Mouse (Mus musculus): Measurements from ENCODE around the gene Itk. TPM values are rescaled to one million over a fixed set of nuclear protein-coding genes. Genes with fewer than 3 reads are reported as not detected.
"Not testable (repeated sequence)": the region's sequence is repeated elsewhere in the genome, so short reads cannot be mapped to it uniquely, and the experiment has no call there.

Gene Itk
- 0.16 and 0.22 TPM in 2 replicates for polyA plus RNA-seq (2015; fragmentation: Nextera tagmentation; extraction: Ambion mirVana)

DNA sequence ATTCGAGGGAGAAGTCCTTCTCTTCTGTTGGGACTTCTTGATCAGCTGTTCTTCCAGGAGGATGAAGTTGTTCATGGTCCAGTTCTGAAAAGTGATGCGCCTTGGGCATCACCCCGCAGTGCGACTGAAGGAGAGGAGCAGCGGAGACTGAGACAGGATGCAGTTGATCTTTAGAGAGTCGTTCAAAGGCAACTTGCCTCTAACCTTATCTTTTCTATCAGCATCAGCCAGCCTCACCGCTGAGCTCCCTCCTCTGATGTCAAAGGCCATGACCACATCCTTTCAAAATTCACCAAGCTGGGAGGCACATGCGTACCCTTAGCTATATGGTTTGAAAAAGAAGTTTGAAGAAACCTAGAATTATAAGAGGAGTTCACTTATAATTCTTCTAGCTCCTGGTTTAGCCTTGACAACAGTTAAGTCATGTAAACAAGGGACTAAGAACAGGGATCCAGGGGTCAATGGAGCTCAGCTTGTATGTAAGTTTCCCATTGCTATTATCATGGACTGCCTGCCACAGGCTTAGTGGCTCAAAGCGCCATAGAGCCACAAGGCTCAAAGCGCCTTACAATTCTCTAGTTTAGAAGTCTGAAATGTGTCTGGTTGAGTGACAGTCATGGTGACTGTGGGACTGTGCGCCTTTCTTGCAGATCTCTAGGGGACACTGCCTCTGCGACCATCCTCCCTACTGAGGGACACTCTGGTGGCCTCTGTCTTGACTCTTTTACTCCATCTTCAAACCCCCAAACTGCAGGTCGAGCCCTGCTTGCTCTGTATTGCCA, at the start of gene Itk:
Gene Itk (minus strand): TSS at position 180 of the 782 bp plus-strand sequence.
- H3K9me3 ChIP-seq (ENCODE audit: low read length): no peaks in the 10 kb centered on the region
- no peak within 1 kb of the TSS for H3K27ac ChIP-seq (ENCODE audit: low read length)
- no peak within 1 kb of the TSS for H3K4me2 ChIP-seq (replicated peaks; ENCODE audit: low read depth, low read length)
- no peaks in the 10 kb centered on the region for H3K4me1 ChIP-seq (ENCODE audit: insufficient read depth, low read length)
- H3K27me3 ChIP-seq (ENCODE audit: insufficient read depth, low read length): no peaks in the 10 kb centered on the region
- H3K36me3 ChIP-seq (ENCODE audit: insufficient read depth, low read length): no peaks in the 10 kb centered on the region
- no peak for ATAC-seq (ENCODE audit: low FRiP score, low TSS enrichment)
- H3K4me3 ChIP-seq (ENCODE audit: low read length): no peak within 1 kb of the TSS
- 71% methylated on average over 13 of the region's 13 CpGs for WGBS
- H3K9ac ChIP-seq (replicated peaks; ENCODE audit: low read length): no peak within 1 kb of the TSS

DNA sequence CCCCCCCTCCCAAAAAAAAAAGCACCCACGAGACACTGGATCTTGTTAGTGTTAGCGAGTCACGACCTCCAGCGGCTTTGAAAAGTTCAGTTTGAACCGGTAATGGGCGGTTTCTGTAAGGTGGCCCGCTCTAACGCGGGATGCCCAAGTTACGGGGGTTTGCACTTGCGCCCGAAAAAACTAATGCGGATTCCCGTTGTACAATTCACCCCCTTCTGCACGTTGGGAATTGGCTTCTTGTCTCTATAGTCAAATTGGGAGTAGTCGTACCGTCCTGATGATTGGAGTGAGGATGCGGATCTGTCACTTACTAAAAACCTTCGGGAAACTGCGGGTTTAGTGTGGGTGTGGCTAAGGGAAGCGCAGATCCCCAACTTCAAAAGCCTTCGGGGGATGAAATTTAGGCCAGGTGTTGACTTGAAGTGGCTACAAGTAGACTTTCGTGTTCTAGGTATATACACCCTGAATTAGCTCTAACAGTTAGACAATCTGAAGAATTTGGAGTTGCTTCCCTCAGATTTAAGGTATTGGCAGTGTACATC, 48.2 kb upstream of the Itk start:
- peak overlapping the region; percentile 96 for H3K27ac ChIP-seq (ENCODE audit: low read length)
- peaks cover 9% of the 10 kb centered on the region for H3K4me1 ChIP-seq (ENCODE audit: insufficient read depth, low read length)
- 1% methylated on average over 23 of the region's 23 CpGs for WGBS
- H3K27me3 ChIP-seq (ENCODE audit: insufficient read depth, low read length): no peaks in the 10 kb centered on the region
- ATAC-seq (ENCODE audit: low FRiP score, low TSS enrichment): peak; percentile 28; the same call in 1 of the 2 replicates
- H3K4me2 ChIP-seq (replicated peaks; ENCODE audit: low read depth, low read length): peak overlapping the region; percentile 84
- H3K36me3 ChIP-seq (ENCODE audit: insufficient read depth, low read length): peaks cover 10% of the 10 kb centered on the region
- H3K9me3 ChIP-seq (ENCODE audit: low read length): no peaks in the 10 kb centered on the region
- peak overlapping the region; percentile 99 for H3K4me3 ChIP-seq (ENCODE audit: low read length)
- H3K9ac ChIP-seq (replicated peaks; ENCODE audit: low read length): peak overlapping the region; percentile 97

DNA sequence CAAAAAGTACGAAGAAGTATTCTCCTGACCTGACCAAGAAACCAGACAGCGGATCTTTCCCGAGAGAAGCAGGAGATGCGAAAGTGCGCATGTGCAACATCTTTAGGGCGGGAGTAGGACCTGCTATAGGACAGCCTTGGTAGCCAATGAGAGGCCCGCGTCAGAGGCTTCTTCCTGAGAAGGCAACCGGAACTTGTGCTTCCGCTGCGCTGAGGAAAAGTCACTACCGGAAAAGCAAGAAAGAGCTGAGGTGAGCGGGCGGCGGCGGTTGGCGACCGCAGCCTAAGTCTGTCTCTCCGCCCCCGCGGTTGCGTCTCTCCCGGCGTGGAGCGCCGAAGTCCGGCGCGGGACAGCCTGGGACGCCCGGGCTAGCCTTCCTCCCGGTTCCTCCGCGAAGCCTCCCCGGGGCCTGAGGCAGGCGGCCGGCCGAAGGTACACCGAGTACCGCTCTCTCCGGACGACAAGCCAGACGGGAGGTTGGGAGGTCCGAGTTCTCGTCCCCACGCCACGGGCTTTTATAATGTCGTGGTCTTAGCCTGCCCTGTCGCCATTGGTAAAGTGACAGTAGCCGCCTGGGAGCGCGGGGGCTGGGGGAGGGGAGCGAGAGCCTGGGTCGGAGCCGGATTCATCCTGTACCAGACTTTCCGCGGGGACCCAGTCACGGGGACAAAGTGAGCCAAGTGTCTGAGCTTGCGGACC, 47.6 kb upstream of the Itk start, which contains the start of gene Med7:
Gene Med7 (plus strand): TSS at position 166 of the 699 bp plus-strand sequence.
- peak; percentile 100 for ATAC-seq (ENCODE audit: low FRiP score, low TSS enrichment)
- Histone ChIP-seq H3K27ac (ENCODE audit: low read length) (peak within 1 kb of the TSS; percentile 96), H3K27me3 (ENCODE audit: insufficient read depth, low read length) (no peaks in the 10 kb centered on the region), H3K4me3 (ENCODE audit: low read length) (peak within 1 kb of the TSS; percentile 99), H3K36me3 (ENCODE audit: insufficient read depth, low read length) (peaks cover 10% of the 10 kb centered on the region), H3K9me3 (ENCODE audit: low read length) (no peaks in the 10 kb centered on the region), H3K9ac (replicated peaks; ENCODE audit: low read length) (peak within 1 kb of the TSS; percentile 97), H3K4me2 (replicated peaks; ENCODE audit: low read depth, low read length) (peak within 1 kb of the TSS; percentile 84), H3K4me1 (ENCODE audit: insufficient read depth, low read length) (peaks cover 9% of the 10 kb centered on the region)
- under 1% methylated on average over 59 of the region's 59 CpGs for WGBS

DNA sequence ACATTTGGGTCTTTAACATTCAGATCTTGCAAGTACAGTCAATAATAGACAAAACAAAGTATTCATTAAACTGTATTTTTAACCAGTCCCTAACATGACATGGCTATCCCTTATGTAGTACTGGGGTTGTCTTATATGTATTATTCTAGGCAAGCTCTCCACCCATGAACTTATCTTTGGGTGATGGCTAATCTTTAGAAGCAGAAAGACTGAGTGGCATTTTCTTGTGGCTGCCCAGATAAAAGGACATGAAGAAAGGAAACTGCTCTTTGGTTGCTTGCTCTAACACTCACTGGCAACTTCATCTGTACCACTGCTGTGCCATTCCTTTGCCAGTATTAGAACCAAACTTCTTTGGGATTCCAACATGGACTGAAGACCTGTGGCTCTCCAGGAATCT, 46.0 kb upstream of the Itk start:
- Histone ChIP-seq H3K4me2 (replicated peaks; ENCODE audit: low read depth, low read length) (no peak overlapping the region), H3K9ac (replicated peaks; ENCODE audit: low read length) (no peak overlapping the region), H3K27ac (ENCODE audit: low read length) (no peak overlapping the region), H3K9me3 (ENCODE audit: low read length) (no peaks in the 10 kb centered on the region), H3K27me3 (ENCODE audit: insufficient read depth, low read length) (no peaks in the 10 kb centered on the region), H3K4me1 (ENCODE audit: insufficient read depth, low read length) (peaks cover 9% of the 10 kb centered on the region), H3K36me3 (ENCODE audit: insufficient read depth, low read length) (peaks cover 8% of the 10 kb centered on the region), H3K4me3 (ENCODE audit: low read length) (no peak overlapping the region)
- ATAC-seq (ENCODE audit: low FRiP score, low TSS enrichment): no peak

DNA sequence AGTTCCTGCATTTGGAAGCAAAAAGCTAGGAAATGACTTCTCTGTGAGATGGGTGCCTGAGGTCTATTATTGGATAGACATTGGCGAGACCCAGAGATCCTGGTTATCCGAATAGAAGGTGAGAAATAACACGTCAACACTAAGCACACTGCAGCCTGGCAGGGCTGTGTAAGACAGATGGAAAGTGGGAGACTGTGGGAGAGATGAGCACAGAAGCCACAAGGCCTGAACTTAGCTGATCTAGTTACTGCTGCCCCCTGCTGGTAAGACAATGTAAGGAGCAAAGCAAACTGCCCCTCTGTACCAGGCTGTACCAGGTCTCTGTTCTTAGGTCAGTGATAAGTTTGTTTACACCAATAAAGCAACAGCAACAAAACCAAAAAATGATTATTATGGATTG, 41.8 kb upstream of the Itk start:
- Histone ChIP-seq H3K36me3 (ENCODE audit: insufficient read depth, low read length) (no peaks in the 10 kb centered on the region), H3K4me2 (replicated peaks; ENCODE audit: low read depth, low read length) (no peak overlapping the region), H3K4me3 (ENCODE audit: low read length) (no peak overlapping the region), H3K27ac (ENCODE audit: low read length) (no peak overlapping the region), H3K9me3 (ENCODE audit: low read length) (no peaks in the 10 kb centered on the region), H3K27me3 (ENCODE audit: insufficient read depth, low read length) (no peaks in the 10 kb centered on the region), H3K4me1 (ENCODE audit: insufficient read depth, low read length) (peaks cover 2% of the 10 kb centered on the region), H3K9ac (replicated peaks; ENCODE audit: low read length) (no peak overlapping the region)
- ATAC-seq (ENCODE audit: low FRiP score, low TSS enrichment): peak; percentile 84
- 14% methylated on average over 3 of the region's 3 CpGs for WGBS

DNA sequence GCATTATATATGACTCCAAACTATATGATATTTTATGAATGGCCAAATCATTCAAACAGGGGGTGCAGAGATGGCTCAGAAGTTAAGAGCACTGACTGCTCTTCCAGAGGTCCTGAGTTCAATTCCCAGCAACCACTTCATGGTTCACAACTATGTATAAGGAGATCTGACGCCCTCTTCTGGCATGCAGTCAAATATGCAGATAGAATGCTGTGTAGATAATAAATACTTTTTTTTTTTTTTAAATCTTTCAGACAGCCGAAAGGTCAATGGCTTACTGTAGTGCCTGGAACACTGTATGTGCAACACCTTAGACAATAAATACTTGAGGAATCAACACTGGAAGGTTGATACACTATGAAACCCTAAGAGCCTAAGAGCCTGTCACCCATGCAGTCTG, 40.8 kb upstream of the Itk start:
- Histone ChIP-seq H3K27me3 (ENCODE audit: insufficient read depth, low read length) (no peaks in the 10 kb centered on the region), H3K9ac (replicated peaks; ENCODE audit: low read length) (no peak overlapping the region), H3K36me3 (ENCODE audit: insufficient read depth, low read length) (no peaks in the 10 kb centered on the region), H3K4me3 (ENCODE audit: low read length) (no peak overlapping the region), H3K4me2 (replicated peaks; ENCODE audit: low read depth, low read length) (no peak overlapping the region), H3K9me3 (ENCODE audit: low read length) (no peaks in the 10 kb centered on the region), H3K27ac (ENCODE audit: low read length) (no peak overlapping the region), H3K4me1 (ENCODE audit: insufficient read depth, low read length) (no peaks in the 10 kb centered on the region)
- ATAC-seq (ENCODE audit: low FRiP score, low TSS enrichment): no peak
- 96% methylated on average over 2 of the region's 2 CpGs for WGBS

DNA sequence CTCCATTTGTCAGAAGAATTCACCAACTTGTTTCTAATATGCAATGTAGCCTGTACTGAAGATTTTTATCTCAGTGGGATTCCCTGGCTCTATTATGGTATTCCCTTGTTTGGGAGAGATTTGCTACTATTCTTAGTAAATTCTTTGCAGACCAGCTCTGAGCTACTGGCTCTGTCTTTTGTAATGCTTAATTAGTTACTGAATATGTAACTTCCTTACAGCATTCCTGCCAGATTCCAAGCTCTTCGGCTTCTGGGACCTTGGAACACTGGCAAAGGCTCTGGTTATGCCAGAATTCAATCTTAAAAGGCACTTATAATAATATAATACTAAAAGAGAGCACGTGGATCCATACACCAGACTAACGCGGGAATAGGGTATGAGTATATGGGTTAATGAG, 38.8 kb upstream of the Itk start:
- ATAC-seq (ENCODE audit: low FRiP score, low TSS enrichment); H3K4me3 ChIP-seq (ENCODE audit: low read length); H3K27ac ChIP-seq (ENCODE audit: low read length): not testable (repeated sequence)

DNA sequence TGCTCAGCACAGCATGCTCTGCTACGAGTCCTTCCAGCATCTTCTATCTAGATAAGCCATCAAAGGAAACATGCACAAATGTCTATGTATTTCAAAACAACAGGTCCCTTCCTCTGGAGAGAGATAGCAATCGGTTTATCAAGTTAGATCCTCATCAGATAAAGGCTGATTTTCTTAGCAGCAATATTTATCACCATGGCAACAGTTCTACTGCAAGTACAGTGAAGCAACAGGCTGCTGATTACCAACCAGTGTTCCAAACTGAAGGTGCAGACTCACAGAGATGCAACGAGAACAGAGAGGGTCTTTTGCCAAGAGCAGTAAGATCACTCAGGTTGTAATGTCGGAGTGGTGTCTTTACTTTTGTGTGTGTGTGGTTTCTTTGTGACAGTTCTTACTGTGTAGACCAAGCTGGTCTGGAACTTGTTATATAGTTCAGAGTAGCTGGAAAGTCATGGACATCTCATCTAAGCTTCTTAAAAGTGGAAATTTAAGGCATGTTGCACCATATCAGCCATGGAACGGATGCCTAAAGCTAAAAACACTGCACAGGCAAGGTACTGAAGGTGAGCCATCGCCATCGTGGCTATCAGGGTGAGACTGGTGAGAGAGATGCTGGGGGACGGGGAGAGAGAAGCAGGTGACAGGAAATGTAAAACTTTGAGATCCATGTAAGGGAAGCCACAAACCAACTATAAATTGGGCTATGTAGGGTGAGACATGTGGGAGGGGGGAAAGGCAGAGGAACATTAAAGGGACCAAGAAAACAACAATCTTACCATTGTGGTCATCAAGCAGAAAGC, 32.0 kb upstream of the Itk start:
- ATAC-seq (ENCODE audit: low FRiP score, low TSS enrichment): no peak
- Histone ChIP-seq H3K27me3 (ENCODE audit: insufficient read depth, low read length) (no peaks in the 10 kb centered on the region), H3K4me2 (replicated peaks; ENCODE audit: low read depth, low read length) (no peak overlapping the region), H3K9me3 (ENCODE audit: low read length) (no peaks in the 10 kb centered on the region), H3K9ac (replicated peaks; ENCODE audit: low read length) (no peak overlapping the region), H3K36me3 (ENCODE audit: insufficient read depth, low read length) (no peaks in the 10 kb centered on the region), H3K4me1 (ENCODE audit: insufficient read depth, low read length) (no peaks in the 10 kb centered on the region), H3K4me3 (ENCODE audit: low read length) (no peak overlapping the region), H3K27ac (ENCODE audit: low read length) (no peak overlapping the region)
- 78% methylated on average over 8 of the region's 8 CpGs for WGBS

More for the DNA sequence above, 38.8 kb upstream of the Itk start:
- not testable (repeated sequence) for H3K4me1 ChIP-seq (ENCODE audit: insufficient read depth, low read length); H3K9me3 ChIP-seq (ENCODE audit: low read length); H3K9ac ChIP-seq (replicated peaks; ENCODE audit: low read length); H3K36me3 ChIP-seq (ENCODE audit: insufficient read depth, low read length); H3K27me3 ChIP-seq (ENCODE audit: insufficient read depth, low read length); H3K4me2 ChIP-seq (replicated peaks; ENCODE audit: low read depth, low read length)
- WGBS: 42% methylated on average over 4 of the region's 4 CpGs

DNA sequence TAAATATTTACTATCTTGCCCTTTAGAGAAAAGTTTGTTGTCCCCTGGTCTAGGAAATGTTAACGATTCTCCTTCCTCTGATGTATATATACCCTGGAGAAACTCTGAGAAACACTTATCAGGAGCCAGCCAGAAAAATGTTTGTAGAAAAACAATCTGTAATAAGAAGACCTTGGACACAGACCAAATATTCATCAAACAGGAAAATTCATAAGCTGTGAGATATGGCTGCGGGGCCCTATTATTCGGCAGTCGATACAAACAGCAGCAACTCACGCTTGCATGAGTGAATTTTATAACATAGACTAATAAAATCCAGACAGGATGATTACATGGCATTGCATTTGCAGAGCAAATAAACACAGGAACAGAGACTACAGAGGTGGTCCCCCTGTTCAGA, 29.5 kb upstream of the Itk start:
- Histone ChIP-seq H3K4me1 (ENCODE audit: insufficient read depth, low read length) (no peaks in the 10 kb centered on the region), H3K4me3 (ENCODE audit: low read length) (no peak overlapping the region), H3K27me3 (ENCODE audit: insufficient read depth, low read length) (no peaks in the 10 kb centered on the region)

More for the DNA sequence above, 29.5 kb upstream of the Itk start:
- H3K4me2 ChIP-seq (replicated peaks; ENCODE audit: low read depth, low read length): no peak overlapping the region
- H3K27ac ChIP-seq (ENCODE audit: low read length): no peak overlapping the region
- ATAC-seq (ENCODE audit: low FRiP score, low TSS enrichment): no peak
- 63% methylated on average over 5 of the region's 5 CpGs for WGBS
- H3K36me3 ChIP-seq (ENCODE audit: insufficient read depth, low read length): no peaks in the 10 kb centered on the region
- H3K9me3 ChIP-seq (ENCODE audit: low read length): no peaks in the 10 kb centered on the region
- no peak overlapping the region for H3K9ac ChIP-seq (replicated peaks; ENCODE audit: low read length)
